Mouse (Mus musculus) heart, embryonic 16.5 days (tissue): ENCODE measurements at regions not wholly inside any gene's neighbourhood (a gene's known extent, or its start where the extent isn't known, plus 50 kb on each side); places are given as distances from the start of the nearest gene placed in this dataset.
A peak's percentile ranks its signal among the peaks of the same experiment; 100 is the strongest.

Experiments
- ATAC-seq: fragments of 200-750 bp; cut with Nextera tagmentation; replicated peaks from 2 replicates; pipeline ENCODE4 v1.8.0; 2017; ENCODE audit warnings: moderate number of reproducible peaks; ENCODE audit not compliant: insufficient read depth, low FRiP score; ENCODE audit errors: extremely low read depth
- H3K27ac ChIP-seq: fragments of 300-500 bp; sonication (generic); 2 replicates; pipeline ENCODE4 v1.5.1; 2014; ENCODE audit warnings: mild to moderate bottlenecking, low read length, control low read depth, moderate library complexity
- H3K27me3 ChIP-seq: fragments of 300-500 bp; sonication (generic); 2 replicates; pipeline ENCODE4 v1.6.1; 2014; ENCODE audit warnings: low read length, mixed read lengths; ENCODE audit not compliant: control insufficient read depth, insufficient read depth
- H3K36me3 ChIP-seq: fragments of 300-500 bp; sonication (generic); 2 replicates; pipeline ENCODE4 v1.6.1; 2014; ENCODE audit not compliant: control insufficient read depth, insufficient read depth
- H3K4me1 ChIP-seq: fragments of 300-500 bp; sonication (generic); 2 replicates; pipeline ENCODE4 v1.6.1; 2014; ENCODE audit warnings: low read length, mixed read lengths; ENCODE audit not compliant: control insufficient read depth, insufficient read depth
- H3K4me2 ChIP-seq: fragments of 300-500 bp; sonication (generic); 2 replicates; pipeline ENCODE4 v1.6.1; 2014; ENCODE audit warnings: low read depth, mild to moderate bottlenecking, control low read depth, low read length
- H3K4me3 ChIP-seq: fragments of 300-500 bp; sonication (generic); 2 replicates; pipeline ENCODE4 v1.5.1; 2014; ENCODE audit warnings: mild to moderate bottlenecking, control low read depth, low read length
- H3K9ac ChIP-seq: fragments of 300-500 bp; sonication (generic); 2 replicates; pipeline ENCODE4 v1.6.1; 2014; ENCODE audit warnings: low read length, control low read depth
- H3K9me3 ChIP-seq: fragments of 300-500 bp; sonication (generic); replicated peaks from 2 replicates; pipeline ENCODE4 v1.6.1; 2016; ENCODE audit warnings: low read length; ENCODE audit not compliant: control insufficient read depth
- WGBS: fragments of 180-500 bp; shearing (Covaris S2); extraction: QIAGEN DNeasy Blood & Tissue Kit; methylation state at CpG from one replicate; pipeline ENCODE4 v1.1.7; 2014; 5-methylcytosine and 5-hydroxymethylcytosine counted together

DNA sequence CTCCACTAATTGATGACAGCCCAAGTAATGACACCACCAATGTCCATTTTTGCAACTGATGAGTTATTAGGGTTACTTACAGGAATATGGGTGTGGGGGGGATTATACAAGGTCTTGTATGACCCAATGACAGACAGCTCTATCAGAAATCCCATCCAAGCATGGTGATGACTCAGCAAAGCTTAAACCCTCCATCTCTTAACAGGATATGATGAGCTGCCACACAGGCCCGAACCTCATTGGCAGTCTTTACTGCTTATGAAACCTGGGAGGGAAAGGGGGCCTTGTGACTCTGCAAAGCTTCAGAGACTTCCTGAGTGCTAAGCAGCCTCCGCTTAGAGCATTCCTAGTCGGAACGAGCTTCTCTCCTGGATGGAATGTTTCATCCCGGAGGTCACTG lies 176.4 kb downstream of the 1700010I14Rik start:
- H3K36me3 ChIP-seq, result no peaks in the 10 kb centered on the region
- peaks cover 3% of the 10 kb centered on the region for H3K4me1 ChIP-seq
- H3K4me3 ChIP-seq, result no peak overlapping the region
- H3K27ac ChIP-seq, result no peak overlapping the region
- no peak for ATAC-seq
- 71% methylated on average over 5 of the region's 5 CpGs for WGBS
- no peak overlapping the region for H3K4me2 ChIP-seq
- no peak overlapping the region for H3K9ac ChIP-seq
- no peaks in the 10 kb centered on the region for H3K27me3 ChIP-seq
- no peaks in the 10 kb centered on the region for H3K9me3 ChIP-seq

DNA sequence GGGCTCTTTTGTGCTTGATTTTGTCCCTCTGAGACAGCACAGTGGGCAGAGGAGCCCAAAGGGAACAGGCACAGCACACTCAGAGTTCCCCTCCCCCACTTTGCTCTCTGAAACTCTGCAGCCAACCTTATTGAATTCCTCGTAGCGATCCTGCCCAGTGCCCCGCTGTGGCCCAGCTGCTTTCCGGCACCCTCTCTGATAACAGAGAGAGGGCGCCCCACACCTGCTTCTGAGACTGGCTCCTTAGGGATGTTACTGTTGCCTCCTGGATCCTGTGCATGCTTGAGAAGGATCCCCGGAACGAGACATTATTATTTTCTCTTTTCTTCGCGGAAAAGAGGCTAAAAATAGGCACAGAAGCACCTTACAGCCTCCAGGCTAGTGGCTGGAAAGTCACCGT lies 179.0 kb downstream of the 1700010I14Rik start:
- ATAC-seq, result no peak; the same call in 1 of the 2 replicates
- WGBS, result under 1% methylated on average over 10 of the region's 10 CpGs
- Histone ChIP-seq H3K27ac (no peak overlapping the region), H3K36me3 (no peaks in the 10 kb centered on the region), H3K9ac (peak overlapping the region; percentile 61; the same call in 1 of the 2 replicates), H3K4me1 (peaks cover 3% of the 10 kb centered on the region), H3K27me3 (no peaks in the 10 kb centered on the region), H3K4me3 (peak overlapping the region; percentile 51), H3K4me2 (peak overlapping the region; percentile 82), H3K9me3 (no peaks in the 10 kb centered on the region)

- H3K36me3 ChIP-seq, result no peaks in the 10 kb centered on the region
- no peaks in the 10 kb centered on the region for H3K9me3 ChIP-seq
- peak overlapping the region; percentile 61 for H3K9ac ChIP-seq
- peak overlapping the region; percentile 82 for H3K4me2 ChIP-seq
- no peak overlapping the region for H3K27ac ChIP-seq
- no peaks in the 10 kb centered on the region for H3K27me3 ChIP-seq
- no peak for ATAC-seq
- H3K4me3 ChIP-seq, result peak overlapping the region; percentile 51
- WGBS, result under 1% methylated on average over 20 of the region's 20 CpGs
- peaks cover 3% of the 10 kb centered on the region for H3K4me1 ChIP-seq
Measured at GRCm38 (mm10) chr17:9167571-9168201, 179.6 kb downstream of the 1700010I14Rik start.

DNA sequence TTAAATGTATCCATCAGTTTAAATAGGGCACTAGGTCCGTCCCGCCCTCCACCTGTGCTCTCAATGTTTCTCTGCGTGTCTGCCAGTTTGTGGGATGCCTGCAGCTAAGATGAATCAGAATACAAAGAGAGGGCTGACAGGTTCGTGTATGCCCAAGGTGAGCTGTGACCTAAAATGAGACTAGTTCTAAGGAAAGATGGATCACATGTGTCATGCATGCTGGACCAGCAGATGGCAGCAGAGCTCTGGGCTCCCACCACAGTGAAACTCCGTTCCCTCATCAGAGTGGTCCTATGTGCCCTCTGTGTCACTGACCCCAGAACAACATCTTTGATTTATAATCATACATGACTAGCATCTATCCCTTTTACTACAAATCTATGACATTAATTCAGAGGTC lies 180.3 kb downstream of the 1700010I14Rik start:
- no peak for ATAC-seq
- Histone ChIP-seq H3K27ac (no peak overlapping the region), H3K4me3 (peak overlapping the region; percentile 51), H3K36me3 (no peaks in the 10 kb centered on the region), H3K9me3 (no peaks in the 10 kb centered on the region), H3K4me1 (peaks cover 3% of the 10 kb centered on the region), H3K4me2 (peak overlapping the region; percentile 82), H3K9ac (peak overlapping the region; percentile 61; the same call in 1 of the 2 replicates), H3K27me3 (no peaks in the 10 kb centered on the region)
- WGBS, result under 1% methylated on average over 5 of the region's 5 CpGs

GRCm38 (mm10) chr17:9169371-9169770 lies 181.2 kb downstream of the 1700010I14Rik start:
- H3K9me3 ChIP-seq, result no peaks in the 10 kb centered on the region
- 11% methylated on average over 11 of the region's 11 CpGs for WGBS
- no peaks in the 10 kb centered on the region for H3K36me3 ChIP-seq
- ATAC-seq, result no peak
- H3K4me1 ChIP-seq, result peaks cover 3% of the 10 kb centered on the region
- H3K4me2 ChIP-seq, result peak overlapping the region; percentile 52
- H3K27ac ChIP-seq, result no peak overlapping the region
- H3K4me3 ChIP-seq, result no peak overlapping the region; the same call in 1 of the 2 replicates
- H3K9ac ChIP-seq, result no peak overlapping the region
- no peaks in the 10 kb centered on the region for H3K27me3 ChIP-seq

- H3K4me1 ChIP-seq, result no peaks in the 10 kb centered on the region
- H3K4me2 ChIP-seq, result no peak overlapping the region
- no peak for ATAC-seq
- H3K9me3 ChIP-seq, result no peaks in the 10 kb centered on the region
- no peaks in the 10 kb centered on the region for H3K36me3 ChIP-seq
- H3K27me3 ChIP-seq, result no peaks in the 10 kb centered on the region
- no peak overlapping the region for H3K9ac ChIP-seq
- 83% methylated on average over 5 of the region's 5 CpGs for WGBS
- H3K27ac ChIP-seq, result no peak overlapping the region
- H3K4me3 ChIP-seq, result no peak overlapping the region
Measured at GRCm38 (mm10) chr17:9197160-9197559, 209.0 kb downstream of the 1700010I14Rik start.

DNA sequence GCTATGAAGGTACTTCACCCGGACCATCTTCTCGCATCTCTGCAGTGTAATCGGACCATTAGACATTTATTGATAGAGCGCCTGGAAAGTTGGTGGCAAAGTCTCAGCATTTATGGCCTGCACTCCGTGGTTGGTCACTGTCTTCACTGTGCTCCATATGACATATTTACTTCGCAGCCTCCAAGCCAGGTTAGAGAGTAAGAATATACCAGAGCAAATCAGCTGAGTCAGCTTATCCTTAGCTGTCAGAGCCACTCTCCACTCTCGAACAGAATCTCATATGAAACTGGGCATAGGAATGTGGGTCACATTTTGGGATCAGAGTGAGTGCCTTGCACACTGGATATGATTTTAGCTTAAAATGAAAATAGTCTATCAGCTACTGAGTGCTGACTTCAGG lies 212.3 kb downstream of the 1700010I14Rik start:
- 84% methylated on average over 7 of the region's 7 CpGs for WGBS
- no peak for ATAC-seq
- no peak overlapping the region for H3K27ac ChIP-seq
- H3K36me3 ChIP-seq, result no peaks in the 10 kb centered on the region
- H3K9me3 ChIP-seq, result no peaks in the 10 kb centered on the region
- H3K4me3 ChIP-seq, result no peak overlapping the region
- H3K4me2 ChIP-seq, result no peak overlapping the region
- no peaks in the 10 kb centered on the region for H3K4me1 ChIP-seq
- H3K9ac ChIP-seq, result no peak overlapping the region
- H3K27me3 ChIP-seq, result no peaks in the 10 kb centered on the region

DNA sequence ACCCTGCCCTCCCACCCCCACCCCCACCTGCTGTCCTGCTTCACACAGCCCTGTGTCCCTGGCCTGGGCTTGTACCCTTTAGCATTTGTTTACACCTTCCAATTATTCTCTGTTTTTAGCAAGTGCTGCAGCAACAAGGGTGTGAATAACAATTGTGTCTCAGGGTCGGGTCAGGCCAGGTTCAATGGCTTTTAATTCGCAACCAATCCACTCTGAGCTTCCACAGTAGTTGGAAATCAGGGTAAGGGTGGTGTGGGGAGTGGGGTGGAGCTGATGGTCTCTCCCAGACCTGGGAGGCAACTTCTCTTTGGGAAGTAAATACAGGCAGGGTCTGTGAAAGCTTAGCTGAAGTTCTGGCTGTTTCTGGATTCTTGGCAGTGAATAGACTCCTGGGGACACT lies 214.4 kb downstream of the 1700010I14Rik start:
- Histone ChIP-seq H3K4me1 (no peaks in the 10 kb centered on the region), H3K4me3 (no peak overlapping the region), H3K9ac (no peak overlapping the region), H3K4me2 (no peak overlapping the region), H3K36me3 (no peaks in the 10 kb centered on the region), H3K27me3 (no peaks in the 10 kb centered on the region), H3K27ac (no peak overlapping the region), H3K9me3 (no peaks in the 10 kb centered on the region)
- WGBS, result 14% methylated on average over 2 of the region's 2 CpGs
- ATAC-seq, result no peak

- no peak for ATAC-seq
- H3K9ac ChIP-seq, result no peak overlapping the region
- no peaks in the 10 kb centered on the region for H3K36me3 ChIP-seq
- no peaks in the 10 kb centered on the region for H3K9me3 ChIP-seq
- H3K4me1 ChIP-seq, result no peaks in the 10 kb centered on the region
- no peaks in the 10 kb centered on the region for H3K27me3 ChIP-seq
- H3K27ac ChIP-seq, result no peak overlapping the region
- no peak overlapping the region for H3K4me2 ChIP-seq
- WGBS, result 81% methylated on average over 2 of the region's 2 CpGs
- no peak overlapping the region for H3K4me3 ChIP-seq
Measured at GRCm38 (mm10) chr17:9210626-9211025, 211.2 kb upstream of the Gm17728 start.
